Mouse (Mus musculus) T-cell, adult 66 days (primary cell): Measurements from ENCODE around the gene Vps35l. TPM values are rescaled to one million over a fixed set of nuclear protein-coding genes. Genes with fewer than 3 reads are reported as not detected.

Experiments
- total RNA-seq, 2 experiments: library from RNA; stranded (reverse); gene quantifications; 3 replicates in 1 of 2; 4 replicates in 1 of 2; pipeline ENCODE4 v1.2.4; 2023

Vps35l gene
- 10 to 100 TPM; 64.2 to 66.9 TPM for total RNA-seq

DNA sequence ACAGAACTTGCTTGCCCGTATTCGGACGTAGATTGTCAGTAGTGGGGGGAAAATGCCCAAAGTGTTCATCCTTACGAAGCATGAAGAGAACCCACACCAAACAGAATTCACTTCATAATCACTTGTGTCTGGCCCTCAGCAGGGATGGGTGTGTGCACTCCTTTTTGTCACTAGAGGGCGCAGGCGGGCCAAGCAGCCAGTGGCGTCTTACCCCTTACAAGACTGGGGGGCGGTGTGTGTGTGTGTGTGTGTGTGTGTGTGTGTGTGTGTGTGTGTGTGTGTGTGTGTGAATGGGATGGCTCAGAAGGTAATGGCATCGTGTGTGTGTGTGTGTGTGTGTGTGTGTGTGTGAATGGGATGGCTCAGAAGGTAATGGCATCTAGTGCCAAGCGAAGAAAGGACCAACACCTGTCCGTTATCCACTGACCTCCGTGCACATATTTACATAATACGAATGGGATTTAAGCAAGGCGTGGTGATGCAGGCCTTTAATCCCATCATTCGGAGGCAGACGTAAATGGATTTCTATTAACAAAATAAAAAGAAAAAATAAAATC, at the start of gene Vps35l:
TSS of gene Vps35l (plus strand) at position 252 of the 557 bp plus-strand sequence.

DNA sequence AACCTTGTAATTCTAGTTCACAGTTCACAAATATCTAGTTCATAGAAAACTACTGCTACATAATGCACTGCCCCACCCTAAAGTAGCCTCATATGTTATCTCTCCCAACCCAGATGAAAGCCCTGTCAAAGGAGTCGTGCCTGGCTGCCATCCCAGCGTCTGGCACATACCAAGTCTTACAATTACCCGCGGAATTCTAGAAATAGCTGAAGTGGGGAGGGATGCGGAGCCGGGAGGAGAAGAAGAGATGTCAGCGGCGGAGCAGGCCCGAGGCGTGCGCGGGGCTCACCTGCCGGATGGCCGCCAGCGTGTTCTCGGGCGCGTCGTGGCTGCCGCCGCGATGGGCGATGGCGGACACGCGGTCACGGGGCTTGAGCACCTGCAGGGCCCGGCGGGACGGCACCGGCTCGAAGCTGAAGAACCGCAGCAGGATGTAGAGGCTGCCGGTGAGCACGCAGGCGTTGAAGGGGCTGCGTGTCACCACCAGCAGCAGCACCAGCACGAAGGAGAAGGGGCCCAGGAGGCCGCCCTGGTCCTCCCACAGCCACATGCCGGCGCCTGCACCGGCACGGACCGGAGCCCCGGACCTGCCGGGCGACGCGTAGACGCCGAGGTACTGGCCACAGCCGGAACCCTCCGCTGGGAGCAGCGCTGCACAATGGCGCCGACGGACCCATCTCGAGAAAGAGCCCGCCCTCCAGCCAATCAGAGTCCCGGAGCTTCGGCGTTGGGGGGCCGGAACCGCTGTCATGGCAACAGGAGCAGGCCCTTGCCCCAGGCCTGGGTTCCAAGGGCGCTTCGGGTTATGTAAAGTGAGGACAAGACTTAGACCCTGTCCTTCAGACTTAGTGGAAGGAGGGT, 34.7 kb upstream of the Vps35l start, which contains the start of gene Gde1:
TSS of gene Gde1 (minus strand) at position 678 of the 861 bp plus-strand sequence.

DNA sequence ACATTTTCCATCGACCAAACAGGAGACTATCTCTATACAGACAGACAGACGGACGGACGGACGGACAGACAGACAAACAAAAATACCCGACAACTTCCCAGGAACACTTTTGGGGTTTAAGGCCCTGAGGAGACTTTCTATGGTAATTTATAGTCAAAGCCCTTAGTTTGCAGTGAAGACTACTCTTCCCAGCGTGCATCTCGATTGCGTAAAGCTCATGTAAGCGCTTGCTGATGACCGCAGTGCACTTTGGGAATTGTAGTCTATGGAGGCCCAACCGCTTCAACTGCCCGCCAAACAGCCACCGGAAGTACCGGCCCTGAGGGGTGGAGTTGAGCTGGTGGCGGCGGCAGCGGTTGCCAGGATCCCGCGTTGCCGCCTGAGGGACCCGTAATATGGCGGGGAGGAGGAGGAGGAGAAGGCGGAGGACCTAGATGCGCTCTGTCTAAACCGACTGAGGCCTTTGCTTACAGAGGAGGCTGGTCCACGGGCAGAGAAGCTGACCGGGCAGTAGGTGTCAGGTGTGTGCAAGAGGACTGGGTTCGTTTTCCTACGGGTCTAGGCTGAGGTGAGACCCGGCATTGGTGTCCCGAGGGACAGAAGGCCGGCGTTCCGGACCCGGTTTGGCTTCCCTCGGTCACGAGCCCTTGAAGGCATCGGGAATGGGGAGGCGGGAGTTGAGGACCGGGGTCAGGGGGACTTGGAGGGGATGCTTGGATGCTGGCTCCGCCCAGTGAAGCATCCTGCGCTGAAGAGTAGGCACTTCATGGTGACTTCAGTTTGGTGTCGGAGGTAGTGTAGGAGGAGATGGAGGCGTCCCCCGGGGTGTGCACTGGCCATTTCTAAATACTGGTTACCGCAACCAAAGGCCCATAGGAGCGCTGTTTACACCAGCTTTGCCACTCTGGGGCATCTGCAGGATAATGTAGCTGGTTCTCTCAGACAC, 27.5 kb upstream of the Vps35l start, which contains the start of gene Ccp110:
TSS of gene Ccp110 (plus strand) at position 325 of the 946 bp plus-strand sequence.

DNA sequence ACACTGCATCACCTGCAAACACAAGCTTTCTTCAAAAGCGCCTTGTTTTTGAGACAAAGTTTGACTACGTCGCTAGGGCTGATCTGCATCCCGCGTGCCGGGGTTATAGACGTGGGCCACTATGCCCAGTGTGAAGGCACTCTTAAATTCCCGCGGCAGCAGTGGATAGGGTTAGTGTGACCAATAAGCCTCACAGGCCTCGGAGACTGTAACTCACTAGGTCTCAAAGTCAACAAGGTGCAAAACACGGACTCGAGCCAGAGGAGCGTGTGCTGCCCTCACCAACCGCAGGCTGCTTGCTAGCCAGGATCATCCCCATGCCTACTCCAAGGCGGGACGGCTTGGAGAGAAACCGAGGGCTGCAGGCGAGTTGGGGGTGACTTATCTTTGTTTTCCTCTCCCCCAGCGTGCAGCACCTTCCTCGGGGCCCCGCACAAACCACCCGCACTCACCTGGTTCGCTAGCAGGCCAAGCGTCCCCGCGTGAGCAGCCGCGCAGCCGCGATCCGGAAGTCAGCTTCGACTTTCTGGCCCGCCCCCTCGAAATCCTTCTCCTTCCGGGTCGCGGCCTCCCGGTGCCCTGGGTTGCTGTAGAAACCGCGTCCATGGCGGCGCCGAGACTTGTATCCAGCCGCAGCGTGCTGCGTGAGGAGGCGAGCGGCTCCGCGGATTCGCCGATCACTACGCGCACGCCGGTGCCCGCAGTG, 115.3 kb downstream of the Vps35l start, which contains the start of gene Iqck:
TSS of gene Iqck (plus strand) at position 582 of the 706 bp plus-strand sequence.

DNA sequence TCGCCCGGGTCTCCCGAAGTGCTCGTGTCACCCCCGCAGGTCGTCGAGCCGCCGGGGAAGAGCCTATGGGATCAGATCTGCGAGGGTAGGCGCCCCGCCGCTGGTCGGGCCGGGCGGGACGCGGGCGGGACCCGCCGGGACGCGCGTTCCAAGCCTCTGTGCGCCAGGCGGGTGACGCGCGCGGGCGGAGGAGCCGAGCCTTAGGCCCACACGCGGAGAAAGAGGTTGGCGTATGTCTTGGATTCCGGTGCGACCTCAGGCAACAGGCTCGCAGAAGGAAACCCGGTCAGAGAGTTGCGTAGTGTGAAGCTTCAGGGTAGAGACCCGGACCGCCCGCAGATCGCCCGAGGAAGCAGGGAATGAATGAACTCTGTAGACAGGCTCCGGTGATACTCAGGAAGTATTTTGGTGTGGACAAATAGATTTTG, 115.9 kb downstream of the Vps35l start, which contains the start of gene Knop1:
TSS of gene Knop1 (minus strand) at position 378 of the 428 bp plus-strand sequence.

Other genes with a start within 250 kb of the Vps35l start
- 1 to 10 TPM in 1 of 2 experiments, under 1 TPM in 1; 0.99 to 1.3 TPM for gene Itpripl2, start 248.3 kb upstream of the Vps35l start, total RNA-seq
- 1 to 10 TPM; 6.8 to 7.6 TPM for gene Coq7, start 206.9 kb upstream of the Vps35l start, total RNA-seq
- gene Tmc7, start 155.5 kb upstream of the Vps35l start, total RNA-seq: not detected
- gene Tmc5, start 142.9 kb upstream of the Vps35l start, total RNA-seq: not detected
- gene Gde1, start 34.4 kb upstream of the Vps35l start, total RNA-seq: 10 to 100 TPM; 33.0 to 35.3 TPM
- gene Ccp110, start 27.7 kb upstream of the Vps35l start, total RNA-seq: 1 to 10 TPM; 9.3 to 9.5 TPM
- gene Iqck, start 115.5 kb downstream of the Vps35l start, total RNA-seq: 1 to 10 TPM; 1.6 to 1.9 TPM
- gene Knop1, start 116.0 kb downstream of the Vps35l start, total RNA-seq: 10 to 100 TPM; 14.2 to 22.2 TPM